Mouse (Mus musculus) olfactory bulb, adult 2 months (tissue): Measurements from ENCODE around the gene Nr1i3.

ENCODE experiments used
- CTCF ChIP-seq: fragments of 200-500 bp; IDR thresholded peaks from 2 replicates; pipeline ENCODE4 v1.5.1; 2012; ENCODE audit warnings: low read depth, mild to moderate bottlenecking, low read length, moderate library complexity; ENCODE audit not compliant: insufficient read depth
- POLR2A ChIP-seq: fragments of 200-500 bp; IDR thresholded peaks from 2 replicates; pipeline ENCODE4 v1.6.1; 2012; ENCODE audit warnings: mild to moderate bottlenecking, low read depth, low read length, moderate library complexity; ENCODE audit not compliant: insufficient read depth

- TF ChIP-seq CTCF (no peak), POLR2A (no peak)
Measured at GRCm38 (mm10) chr1:171212854-171213253, 916 bp upstream of the Nr1i3 start.
